Mouse (Mus musculus): ENCODE results near the gene Olfr893.
"Not testable (repeated sequence)": the region's sequence is repeated elsewhere in the genome, so short reads cannot be mapped to it uniquely, and the experiment has no call there.

Gene Olfr893

GRCm38 (mm10) chr9:38208065-38208464 lies at the start of gene Olfr893:
Olfr893 (plus strand) TSS chr9:38208365.
- DNase-seq (ENCODE audit: low spot score) = no peak

- DNase-seq (ENCODE audit: low spot score) = not testable (repeated sequence)
Measured at GRCm38 (mm10) chr9:38168341-38168740, 39.8 kb upstream of the Olfr893 start.

GRCm38 (mm10) chr9:38180721-38181120 lies 27.4 kb upstream of the Olfr893 start, which contains the start of gene Olfr891:
Olfr891 (minus strand) TSS chr9:38180821.
- no peak for DNase-seq (ENCODE audit: low spot score)

GRCm38 (mm10) chr9:38217755-38218154 lies 9.6 kb downstream of the Olfr893 start, which contains the start of gene Olfr894:
Olfr894 (plus strand) TSS chr9:38218055.
- no peak for DNase-seq (ENCODE audit: low spot score)

GRCm38 (mm10) chr9:38252474-38252873 lies 44.3 kb downstream of the Olfr893 start, which contains the start of gene Olfr143:
Olfr143 (plus strand) TSS chr9:38252774.
- no peak for DNase-seq (ENCODE audit: low spot score)

All from spleen, adult 12 weeks (tissue).